Mouse (Mus musculus): ENCODE data around the gene Gdf10. TPM values are rescaled to one million over a fixed set of nuclear protein-coding genes. Genes with fewer than 3 reads are reported as not detected.

Gdf10 gene
- polyA plus RNA-seq, 2 experiments = 3.7 to 4.9 TPM

- WGBS (ENCODE audit: insufficient replicate concordance) = 10% methylated on average over 9 of the region's 9 CpGs
- Histone ChIP-seq H3K9ac (replicated peaks) (no peak overlapping the region), H3K36me3 (replicated peaks; ENCODE audit: control insufficient read depth, insufficient read depth, low read depth) (no peaks in the 10 kb centered on the region), H3K4me1 (replicated peaks; ENCODE audit: control insufficient read depth in 2 of 2, insufficient read depth in 2 of 2, low read length in 1 of 2) (no peaks in the 10 kb centered on the region), H3K4me3 (ENCODE audit: insufficient read depth in 1 of 2, low read depth in 2 of 2, low read length in 2 of 2) (no peak overlapping the region), H3K27me3 (ENCODE audit: control insufficient read depth, insufficient read depth, low read length) (no peaks in the 10 kb centered on the region), H3K4me2 (ENCODE audit: low read depth) (no peak overlapping the region), H3K9me3 (ENCODE audit: control insufficient read depth, low read length) (no peaks in the 10 kb centered on the region), H3K27ac (no peak overlapping the region)
- no peak for ATAC-seq (ENCODE audit: insufficient read depth)
- no peak for TF ChIP-seq EP300 (IDR thresholded peaks at IDR 0.05; ENCODE audit: low read depth)
- peak; percentile 77 for TF ChIP-seq CTCF (IDR thresholded peaks at IDR 0.05; ENCODE audit: low read depth)
- DNase-seq (ENCODE audit: low read depth in 3 of 3, low spot score in 3 of 3) = no peak
These were observed 36.0 kb downstream of the Gdf10 start for GRCm38 (mm10) chr14:33959341-33959740.

GRCm38 (mm10) chr14:33965675-33966074 lies 42.3 kb downstream of the Gdf10 start:
- 53% methylated on average over 7 of the region's 7 CpGs for WGBS (ENCODE audit: insufficient replicate concordance)
- Histone ChIP-seq H3K4me2 (ENCODE audit: low read depth) (no peak overlapping the region), H3K27me3 (ENCODE audit: control insufficient read depth, insufficient read depth, low read length) (no peaks in the 10 kb centered on the region), H3K4me3 (ENCODE audit: insufficient read depth in 1 of 2, low read depth in 2 of 2, low read length in 2 of 2) (no peak overlapping the region), H3K9me3 (ENCODE audit: control insufficient read depth, low read length) (no peaks in the 10 kb centered on the region), H3K4me1 (replicated peaks; ENCODE audit: control insufficient read depth in 2 of 2, insufficient read depth in 2 of 2, low read length in 1 of 2) (no peaks in the 10 kb centered on the region), H3K36me3 (replicated peaks; ENCODE audit: control insufficient read depth, insufficient read depth, low read depth) (no peaks in the 10 kb centered on the region), H3K27ac (no peak overlapping the region), H3K9ac (replicated peaks) (no peak overlapping the region)
- ATAC-seq (ENCODE audit: insufficient read depth) (no peak), DNase-seq (ENCODE audit: low read depth in 3 of 3, low spot score in 3 of 3) (no peak)
- TF ChIP-seq CTCF (IDR thresholded peaks at IDR 0.05; ENCODE audit: low read depth) (peak; percentile 33; the same call in 1 of the 2 replicates), EP300 (IDR thresholded peaks at IDR 0.05; ENCODE audit: low read depth) (no peak)

- Histone ChIP-seq H3K27me3 (ENCODE audit: control insufficient read depth, insufficient read depth, low read length) (no peaks in the 10 kb centered on the region), H3K4me3 (ENCODE audit: insufficient read depth in 1 of 2, low read depth in 2 of 2, low read length in 2 of 2) (no peak overlapping the region), H3K4me1 (replicated peaks; ENCODE audit: control insufficient read depth in 2 of 2, insufficient read depth in 2 of 2, low read length in 1 of 2) (no peaks in the 10 kb centered on the region), H3K27ac (no peak overlapping the region), H3K36me3 (replicated peaks; ENCODE audit: control insufficient read depth, insufficient read depth, low read depth) (no peaks in the 10 kb centered on the region), H3K9ac (replicated peaks) (no peak overlapping the region), H3K9me3 (ENCODE audit: control insufficient read depth, low read length) (no peaks in the 10 kb centered on the region), H3K4me2 (ENCODE audit: low read depth) (no peak overlapping the region)
- ATAC-seq (ENCODE audit: insufficient read depth) (no peak), DNase-seq (ENCODE audit: low read depth in 3 of 3, low spot score in 3 of 3) (no peak)
- WGBS (ENCODE audit: insufficient replicate concordance) = 40% methylated on average over 7 of the region's 7 CpGs
- TF ChIP-seq EP300 (IDR thresholded peaks at IDR 0.05; ENCODE audit: low read depth) (no peak), CTCF (IDR thresholded peaks at IDR 0.05; ENCODE audit: low read depth) (peak; percentile 52; the same call in 1 of the 2 replicates)
These were observed 49.3 kb downstream of the Gdf10 start for GRCm38 (mm10) chr14:33972679-33973078.

GRCm38 (mm10) chr14:33974752-33975151 lies 51.4 kb downstream of the Gdf10 start:
- TF ChIP-seq EP300 (IDR thresholded peaks at IDR 0.05; ENCODE audit: low read depth) (no peak), CTCF (IDR thresholded peaks at IDR 0.05; ENCODE audit: low read depth) (no peak)
- Histone ChIP-seq H3K9me3 (ENCODE audit: control insufficient read depth, low read length) (no peaks in the 10 kb centered on the region), H3K36me3 (replicated peaks; ENCODE audit: control insufficient read depth, insufficient read depth, low read depth) (no peaks in the 10 kb centered on the region), H3K9ac (replicated peaks) (no peak overlapping the region), H3K4me3 (ENCODE audit: insufficient read depth in 1 of 2, low read depth in 2 of 2, low read length in 2 of 2) (no peak overlapping the region), H3K4me1 (replicated peaks; ENCODE audit: control insufficient read depth in 2 of 2, insufficient read depth in 2 of 2, low read length in 1 of 2) (no peaks in the 10 kb centered on the region), H3K4me2 (ENCODE audit: low read depth) (no peak overlapping the region), H3K27me3 (ENCODE audit: control insufficient read depth, insufficient read depth, low read length) (no peaks in the 10 kb centered on the region), H3K27ac (no peak overlapping the region)
- ATAC-seq (ENCODE audit: insufficient read depth) = no peak
- no peak for DNase-seq (ENCODE audit: low read depth in 3 of 3, low spot score in 3 of 3)
- WGBS (ENCODE audit: insufficient replicate concordance) = 55% methylated on average over 5 of the region's 5 CpGs

GRCm38 (mm10) chr14:33977748-33978147 lies 54.4 kb downstream of the Gdf10 start:
- Histone ChIP-seq H3K9ac (replicated peaks) (no peak overlapping the region), H3K9me3 (ENCODE audit: control insufficient read depth, low read length) (no peaks in the 10 kb centered on the region), H3K36me3 (replicated peaks; ENCODE audit: control insufficient read depth, insufficient read depth, low read depth) (no peaks in the 10 kb centered on the region), H3K4me3 (ENCODE audit: insufficient read depth in 1 of 2, low read depth in 2 of 2, low read length in 2 of 2) (no peak overlapping the region), H3K27me3 (ENCODE audit: control insufficient read depth, insufficient read depth, low read length) (no peaks in the 10 kb centered on the region), H3K27ac (no peak overlapping the region), H3K4me2 (ENCODE audit: low read depth) (no peak overlapping the region), H3K4me1 (replicated peaks; ENCODE audit: control insufficient read depth in 2 of 2, insufficient read depth in 2 of 2, low read length in 1 of 2) (no peaks in the 10 kb centered on the region)
- no peak for ATAC-seq (ENCODE audit: insufficient read depth)
- WGBS (ENCODE audit: insufficient replicate concordance) = 35% methylated on average over 7 of the region's 7 CpGs
- no peak for DNase-seq (ENCODE audit: low read depth in 3 of 3, low spot score in 3 of 3)
- TF ChIP-seq EP300 (IDR thresholded peaks at IDR 0.05; ENCODE audit: low read depth) (no peak), CTCF (IDR thresholded peaks at IDR 0.05; ENCODE audit: low read depth) (no peak)

Measured in liver, embryonic 14.5 days (tissue).